8 mouse cellular contexts compared by ENCODE assay signal in the genomic region with DNA sequence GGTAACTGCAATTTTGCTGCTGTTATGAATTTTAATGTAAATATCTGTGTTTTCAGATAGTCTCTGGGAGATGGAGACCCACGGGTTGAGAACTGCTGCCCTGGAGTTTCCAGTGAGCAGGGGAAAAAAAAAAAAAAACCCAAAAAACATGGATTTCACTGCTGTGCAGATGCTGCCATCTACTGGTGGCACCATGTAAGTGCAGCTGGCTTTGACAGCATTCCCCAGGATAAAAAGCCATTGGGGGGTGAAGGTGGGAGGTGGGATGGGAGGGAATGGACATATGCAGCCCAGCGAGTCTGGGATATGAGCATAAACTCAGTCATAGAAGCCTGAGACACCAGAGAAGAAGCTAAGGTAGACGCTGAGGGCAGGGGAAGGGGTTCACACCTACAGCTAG.
A peak's percentile ranks its signal among the peaks of the same experiment; 100 is the strongest.
DNase-seq lines count a peak whose midpoint lies in the region.

No protein-coding gene starts in this region.

- peak; percentile 20 for DNase-seq in adrenal gland, postnatal 25 days
- no peak for DNase-seq in adrenal gland, adult 2 months
- peak; percentile 48 to 60 for DNase-seq in layer of hippocampus, postnatal 10 days (ENCODE audit: low spot score in 2 of 2)
- DNase-seq in layer of hippocampus, adult 11-12 months (ENCODE audit: low spot score): no peak
- DNase-seq in ZHBTc4 (ENCODE audit: low read depth, low spot score): peak; percentile 64
- DNase-seq in kidney, postnatal 14 days: peak; percentile 42
- no peak for DNase-seq in urinary bladder, postnatal 10 days (ENCODE audit: low spot score)
- DNase-seq in frontal cortex, postnatal 36 days (ENCODE audit: low spot score in 2 of 2): no peak

Comparison
In these comparisons a context has a peak if more than half of its experiments do, and no peak if none do; other contexts are left out.
1. DNase-seq: peak in adrenal gland, postnatal 25 days (single experiment), layer of hippocampus, postnatal 10 days (2 of 2), ZHBTc4 (single experiment) and kidney, postnatal 14 days (single experiment); none in adrenal gland, adult 2 months (single experiment), layer of hippocampus, adult 11-12 months (single experiment), urinary bladder, postnatal 10 days (single experiment) and frontal cortex, postnatal 36 days (0 of 2).